Mouse (Mus musculus): ENCODE data around the gene 1700012A03Rik.

DNA sequence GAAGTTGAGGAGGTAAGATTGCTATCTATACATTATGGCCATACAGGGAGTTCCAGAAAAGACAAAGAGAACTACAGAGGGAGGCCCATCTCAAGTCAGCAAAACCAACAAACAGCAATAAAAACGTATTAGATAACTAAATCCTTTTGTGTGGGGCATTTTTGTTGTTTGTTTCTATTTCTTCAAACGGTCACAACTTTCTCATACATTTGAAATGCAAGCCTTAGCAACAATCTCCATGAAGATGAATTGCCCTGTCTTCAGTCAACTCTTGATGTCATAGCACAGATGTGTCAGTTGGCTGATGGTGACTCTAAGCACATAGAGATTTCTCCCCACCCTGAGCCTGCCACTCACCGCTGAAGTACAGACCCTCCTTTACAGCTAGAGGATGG is at the start of gene 1700012A03Rik:
- no peak for TF ChIP-seq HCFC1 (IDR thresholded peaks at IDR 0.05; ENCODE audit: low read depth, low read length)
- no peak for TF ChIP-seq CTCF (conservative IDR thresholded peaks at IDR 0.05 in 1 of 2, IDR thresholded peaks at IDR 0.05 in 1 of 2; ENCODE audit: low read depth in 2 of 2, low read length in 2 of 2)
- TF ChIP-seq JUND (conservative IDR thresholded peaks at IDR 0.05; ENCODE audit: low read depth, low read length): no peak
- no peak for TF ChIP-seq POLR2A (IDR thresholded peaks at IDR 0.05; ENCODE audit: low read depth, low read length)
- TF ChIP-seq USF1 (IDR thresholded peaks at IDR 0.05; ENCODE audit: low read depth, low read length): no peak
- TF ChIP-seq MAX (IDR thresholded peaks at IDR 0.05; ENCODE audit: low read length): no peak
- TF ChIP-seq ZNF384 (IDR thresholded peaks at IDR 0.05; ENCODE audit: low read depth, low read length): no peak
- no peak for TF ChIP-seq E2F4 (IDR thresholded peaks at IDR 0.05; ENCODE audit: insufficient replicate concordance, low read depth, low read length)

All from CH12.LX (cell line).